Mouse (Mus musculus): ENCODE measurements around the gene Gm29094.

DNA sequence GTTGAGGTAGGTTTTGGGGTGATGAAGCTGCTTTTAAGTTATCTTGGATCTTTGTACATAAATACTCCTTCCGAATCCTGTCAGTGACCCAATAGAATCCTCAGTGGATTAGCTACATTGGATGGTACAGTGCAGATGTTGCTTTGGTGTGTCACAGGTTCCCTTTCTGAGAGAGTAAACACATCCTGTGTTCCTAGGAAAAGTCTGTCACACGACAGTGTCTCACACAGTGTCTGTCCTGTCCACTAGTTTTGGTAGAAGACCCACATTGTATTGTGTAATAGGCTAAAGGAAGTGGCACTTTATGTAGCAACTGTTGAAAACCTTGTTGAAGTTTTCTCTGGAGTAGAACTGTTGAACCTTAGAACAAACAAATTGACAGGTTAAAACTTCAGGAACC is 54.2 kb downstream of the Gm29094 start:
- TF ChIP-seq CTCF (IDR thresholded peaks at IDR 0.05; ENCODE audit: low read depth), result no peak
- TF ChIP-seq EP300 (IDR thresholded peaks at IDR 0.05; ENCODE audit: low read depth), result no peak
